Mouse (Mus musculus): ENCODE results near the gene Gatad2a.

Gatad2a gene

GRCm38 (mm10) chr8:69874654-69875053 lies 121.5 kb downstream of the Gatad2a start:
- DNase-seq (ENCODE audit: low read depth, low spot score) = no peak

GRCm38 (mm10) chr8:69874155-69874554 lies 122.0 kb downstream of the Gatad2a start:
- DNase-seq (ENCODE audit: low read depth, low spot score) = peak; percentile 46

- no peak for DNase-seq (ENCODE audit: low read depth, low spot score)
Measured at GRCm38 (mm10) chr8:69870907-69871306, 125.3 kb downstream of the Gatad2a start.

GRCm38 (mm10) chr8:69870003-69870765 lies 126.0 kb downstream of the Gatad2a start:
- DNase-seq (ENCODE audit: low read depth, low spot score) = no peak

- no peak for DNase-seq (ENCODE audit: low read depth, low spot score)
Measured at GRCm38 (mm10) chr8:69867696-69868326, 128.4 kb downstream of the Gatad2a start.

- DNase-seq (ENCODE audit: low read depth, low spot score) = no peak
Measured at GRCm38 (mm10) chr8:69864180-69864579, 132.0 kb downstream of the Gatad2a start.

GRCm38 (mm10) chr8:69863387-69864020 lies 132.7 kb downstream of the Gatad2a start:
- DNase-seq (ENCODE audit: low read depth, low spot score) = no peak

- DNase-seq (ENCODE audit: low read depth, low spot score) = no peak
Measured at GRCm38 (mm10) chr8:69861251-69861650, 134.9 kb downstream of the Gatad2a start.

- DNase-seq (ENCODE audit: low read depth, low spot score) = no peak
Measured at GRCm38 (mm10) chr8:69860807-69861206, 135.4 kb downstream of the Gatad2a start.
